Mouse (Mus musculus): ENCODE results near the gene Tmem217. TPM values are rescaled to one million over a fixed set of nuclear protein-coding genes. Genes with fewer than 3 reads are reported as not detected.

Tmem217 gene
- polyA plus RNA-seq, 2 experiments = 0.09 to 0.41 TPM

DNA sequence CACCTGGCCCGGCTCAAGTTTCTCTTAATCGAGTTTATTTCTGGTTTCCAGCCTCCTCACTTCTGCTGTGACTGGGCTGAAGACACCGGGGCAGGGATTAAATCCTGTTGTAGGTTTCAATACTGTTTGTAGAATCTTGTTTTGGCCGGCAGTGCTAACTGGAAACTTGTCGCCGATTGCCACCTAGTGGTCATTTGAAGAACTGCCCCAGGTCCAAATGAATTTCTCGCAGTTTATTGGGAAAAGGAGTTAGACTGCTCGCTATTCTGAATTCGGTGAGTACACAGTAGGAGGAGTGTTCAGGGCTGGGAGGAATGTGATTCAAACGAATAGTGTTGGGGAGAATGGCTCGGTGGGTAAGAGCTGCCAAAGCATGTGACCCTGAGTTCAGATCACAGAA lies 37.8 kb downstream of the Tmem217 start:
- H3K27ac ChIP-seq (replicated peaks; ENCODE audit: low read depth, low read length) = no peak overlapping the region
- DNase-seq (ENCODE audit: low spot score) = peak; percentile 85
- no peak overlapping the region for H3K9ac ChIP-seq (ENCODE audit: low read depth, low read length, severe bottlenecking)
- H3K4me2 ChIP-seq (replicated peaks; ENCODE audit: low read depth, low read length, severe bottlenecking) = no peak overlapping the region
- H3K4me3 ChIP-seq (replicated peaks; ENCODE audit: low read length) = no peak overlapping the region
- 2% methylated on average over 11 of the region's 11 CpGs for WGBS
- H3K27me3 ChIP-seq (ENCODE audit: control insufficient read depth, insufficient read depth, low read length) = no peaks in the 10 kb centered on the region
- H3K36me3 ChIP-seq (ENCODE audit: control insufficient read depth, insufficient read depth, low read length) = no peaks in the 10 kb centered on the region
- H3K4me1 ChIP-seq (ENCODE audit: control insufficient read depth, insufficient read depth, low read length) = no peaks in the 10 kb centered on the region
- no peaks in the 10 kb centered on the region for H3K9me3 ChIP-seq (ENCODE audit: control insufficient read depth, low read length)
- TF ChIP-seq POLR2A (IDR thresholded peaks at IDR 0.05; ENCODE audit: borderline replicate concordance, extremely low read depth, insufficient read depth, insufficient read length) = no peak
- peak; percentile 46; the same call in 1 of the 2 replicates for ATAC-seq (ENCODE audit: low FRiP score, low read depth)

DNA sequence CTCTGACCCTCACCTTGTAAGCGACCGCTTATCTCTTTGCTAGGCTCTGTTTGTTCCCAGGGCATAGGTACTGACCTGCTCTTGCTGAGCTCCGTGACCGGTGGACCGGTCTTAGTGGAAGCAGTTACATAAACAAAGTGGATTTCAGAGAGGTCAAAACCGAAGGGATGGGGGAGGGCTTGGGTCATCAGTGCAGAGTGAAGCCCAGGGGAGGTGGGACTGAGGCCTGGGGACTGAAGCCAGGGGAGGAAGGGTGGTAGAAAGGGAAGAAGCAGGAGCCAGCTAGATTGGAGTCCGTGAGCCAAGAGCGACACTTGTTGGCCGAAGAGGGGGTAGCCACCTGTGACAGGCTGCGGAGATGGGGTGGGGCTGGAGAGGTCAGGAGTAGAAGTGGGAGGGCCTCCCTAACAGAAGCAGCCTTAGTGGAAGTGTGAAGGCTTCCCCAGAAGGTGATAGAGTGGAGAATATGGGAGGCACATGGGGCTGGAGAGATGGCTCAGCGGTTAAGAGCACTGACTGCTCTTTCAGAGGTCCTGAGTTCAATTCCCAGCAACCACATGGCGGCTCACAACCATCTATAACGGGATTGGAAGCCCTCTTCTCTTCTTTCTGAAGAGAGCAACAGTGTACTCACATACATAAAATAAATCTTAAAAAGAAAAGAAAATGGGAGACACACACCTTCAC lies 39.0 kb downstream of the Tmem217 start:
- Histone ChIP-seq H3K4me2 (replicated peaks; ENCODE audit: low read depth, low read length, severe bottlenecking) (no peak overlapping the region), H3K9ac (ENCODE audit: low read depth, low read length, severe bottlenecking) (no peak overlapping the region), H3K27me3 (ENCODE audit: control insufficient read depth, insufficient read depth, low read length) (no peaks in the 10 kb centered on the region), H3K27ac (replicated peaks; ENCODE audit: low read depth, low read length) (no peak overlapping the region), H3K4me1 (ENCODE audit: control insufficient read depth, insufficient read depth, low read length) (no peaks in the 10 kb centered on the region), H3K4me3 (replicated peaks; ENCODE audit: low read length) (no peak overlapping the region), H3K9me3 (ENCODE audit: control insufficient read depth, low read length) (no peaks in the 10 kb centered on the region), H3K36me3 (ENCODE audit: control insufficient read depth, insufficient read depth, low read length) (no peaks in the 10 kb centered on the region)
- TF ChIP-seq POLR2A (IDR thresholded peaks at IDR 0.05; ENCODE audit: borderline replicate concordance, extremely low read depth, insufficient read depth, insufficient read length) = no peak
- WGBS = 46% methylated on average over 13 of the region's 13 CpGs
- ATAC-seq (ENCODE audit: low FRiP score, low read depth) = 0 out of 2 replicates have a peak, but pooled peaks have one; percentile 60
- DNase-seq (ENCODE audit: low spot score) = peak; percentile 44

DNA sequence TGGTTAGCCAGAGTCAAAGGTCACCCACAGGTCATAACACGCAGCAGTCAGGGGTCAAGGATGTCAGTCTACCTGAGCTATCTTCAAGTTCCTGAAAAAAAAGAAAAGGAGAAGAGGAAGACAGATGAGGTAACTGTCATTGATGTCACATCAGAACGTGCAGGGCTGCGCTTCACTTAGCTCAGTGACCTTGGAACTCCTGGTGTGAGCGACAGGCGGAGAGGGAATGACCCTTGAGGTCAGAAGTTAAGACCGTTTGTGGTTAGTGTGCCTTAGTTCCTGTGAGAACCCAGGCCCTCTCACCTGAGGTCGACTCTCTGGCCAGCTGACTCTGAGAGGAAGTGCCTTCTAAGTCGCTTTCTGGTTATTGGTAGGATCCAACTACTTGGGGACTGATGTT lies 41.5 kb downstream of the Tmem217 start:
- WGBS = 63% methylated on average over 8 of the region's 8 CpGs
- Histone ChIP-seq H3K9ac (ENCODE audit: low read depth, low read length, severe bottlenecking) (no peak overlapping the region), H3K27ac (replicated peaks; ENCODE audit: low read depth, low read length) (no peak overlapping the region), H3K4me2 (replicated peaks; ENCODE audit: low read depth, low read length, severe bottlenecking) (no peak overlapping the region), H3K9me3 (ENCODE audit: control insufficient read depth, low read length) (no peaks in the 10 kb centered on the region), H3K4me1 (ENCODE audit: control insufficient read depth, insufficient read depth, low read length) (no peaks in the 10 kb centered on the region), H3K36me3 (ENCODE audit: control insufficient read depth, insufficient read depth, low read length) (no peaks in the 10 kb centered on the region), H3K27me3 (ENCODE audit: control insufficient read depth, insufficient read depth, low read length) (no peaks in the 10 kb centered on the region), H3K4me3 (replicated peaks; ENCODE audit: low read length) (no peak overlapping the region)
- no peak for DNase-seq (ENCODE audit: low spot score)
- TF ChIP-seq POLR2A (IDR thresholded peaks at IDR 0.05; ENCODE audit: borderline replicate concordance, extremely low read depth, insufficient read depth, insufficient read length) = no peak
- no peak for ATAC-seq (ENCODE audit: low FRiP score, low read depth)

- Histone ChIP-seq H3K9me3 (ENCODE audit: control insufficient read depth, low read length) (no peaks in the 10 kb centered on the region), H3K4me3 (replicated peaks; ENCODE audit: low read length) (no peak overlapping the region), H3K9ac (ENCODE audit: low read depth, low read length, severe bottlenecking) (no peak overlapping the region), H3K27ac (replicated peaks; ENCODE audit: low read depth, low read length) (no peak overlapping the region), H3K27me3 (ENCODE audit: control insufficient read depth, insufficient read depth, low read length) (no peaks in the 10 kb centered on the region), H3K36me3 (ENCODE audit: control insufficient read depth, insufficient read depth, low read length) (no peaks in the 10 kb centered on the region), H3K4me2 (replicated peaks; ENCODE audit: low read depth, low read length, severe bottlenecking) (no peak overlapping the region), H3K4me1 (ENCODE audit: control insufficient read depth, insufficient read depth, low read length) (no peaks in the 10 kb centered on the region)
- 76% methylated on average over 12 of the region's 12 CpGs for WGBS
- no peak for DNase-seq (ENCODE audit: low spot score)
- no peak for ATAC-seq (ENCODE audit: low FRiP score, low read depth)
- no peak for TF ChIP-seq POLR2A (IDR thresholded peaks at IDR 0.05; ENCODE audit: borderline replicate concordance, extremely low read depth, insufficient read depth, insufficient read length)
These were observed 43.1 kb downstream of the Tmem217 start for GRCm38 (mm10) chr17:29508927-29509608.

DNA sequence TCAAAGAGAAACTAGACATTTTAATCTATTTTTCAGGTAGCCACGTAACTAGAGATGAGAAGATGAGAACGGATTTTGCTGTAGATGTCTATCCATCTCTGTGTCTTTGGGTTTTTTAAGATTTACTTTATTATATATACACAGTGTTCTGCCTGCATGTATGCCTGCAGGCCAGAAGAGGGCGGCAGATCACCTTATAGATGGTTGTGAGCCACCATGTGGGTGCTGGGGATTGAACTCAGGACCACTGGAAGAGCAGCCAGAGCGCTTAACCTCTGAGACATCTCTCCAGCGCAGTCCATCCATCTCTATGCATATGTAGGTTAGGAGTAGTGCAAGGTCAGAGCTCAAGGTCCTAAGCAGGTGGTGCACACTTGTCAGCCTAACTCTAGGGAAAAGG lies 48.5 kb downstream of the Tmem217 start:
- WGBS = 75% methylated on average over 5 of the region's 5 CpGs

More for the DNA sequence above, 48.5 kb downstream of the Tmem217 start:
- DNase-seq (ENCODE audit: low spot score) (no peak), ATAC-seq (ENCODE audit: low FRiP score, low read depth) (no peak)
- H3K4me3 ChIP-seq (replicated peaks; ENCODE audit: low read length) = no peak overlapping the region
- H3K4me1 ChIP-seq (ENCODE audit: control insufficient read depth, insufficient read depth, low read length) = no peaks in the 10 kb centered on the region
- TF ChIP-seq POLR2A (IDR thresholded peaks at IDR 0.05; ENCODE audit: borderline replicate concordance, extremely low read depth, insufficient read depth, insufficient read length) = no peak
- H3K4me2 ChIP-seq (replicated peaks; ENCODE audit: low read depth, low read length, severe bottlenecking) = no peak overlapping the region
- H3K27me3 ChIP-seq (ENCODE audit: control insufficient read depth, insufficient read depth, low read length) = no peaks in the 10 kb centered on the region
- H3K27ac ChIP-seq (replicated peaks; ENCODE audit: low read depth, low read length) = no peak overlapping the region
- no peak overlapping the region for H3K9ac ChIP-seq (ENCODE audit: low read depth, low read length, severe bottlenecking)
- H3K9me3 ChIP-seq (ENCODE audit: control insufficient read depth, low read length) = no peaks in the 10 kb centered on the region
- H3K36me3 ChIP-seq (ENCODE audit: control insufficient read depth, insufficient read depth, low read length) = no peaks in the 10 kb centered on the region
